Mouse (Mus musculus) ES-CJ7 (cell line): Measurements from ENCODE around the gene Pbx4.

Experiments
- DNase-seq: peaks from one replicate; pipeline ENCODE4 v3.0.0; 2011; ENCODE audit warnings: low read depth, low spot score

Pbx4 gene

GRCm38 (mm10) chr8:69899876-69900275 lies 67.6 kb downstream of the Pbx4 start:
- no peak for DNase-seq

- no peak for DNase-seq
Measured at GRCm38 (mm10) chr8:69900895-69901451, 68.7 kb downstream of the Pbx4 start.

- peak; percentile 99 for DNase-seq
Measured at GRCm38 (mm10) chr8:69901484-69902162, 69.3 kb downstream of the Pbx4 start.

GRCm38 (mm10) chr8:69902163-69903062 lies 70.1 kb downstream of the Pbx4 start, which contains the start of the genes Tssk6, Ndufa13 and Yjefn3:
TSS of gene Tssk6 (plus strand) at chr8:69902184.
TSS of gene Ndufa13 (minus strand) at chr8:69902558.
TSS of gene Yjefn3 (minus strand) at chr8:69902712.
- peak; percentile 66 for DNase-seq

- peak; percentile 100 for DNase-seq
Measured at GRCm38 (mm10) chr8:69903063-69903542, 70.8 kb downstream of the Pbx4 start.

GRCm38 (mm10) chr8:69904096-69904495 lies 71.8 kb downstream of the Pbx4 start:
- no peak for DNase-seq

GRCm38 (mm10) chr8:69906260-69906659 lies 74.0 kb downstream of the Pbx4 start:
- DNase-seq, result no peak

GRCm38 (mm10) chr8:69907106-69907505 lies 74.8 kb downstream of the Pbx4 start:
- DNase-seq, result no peak

GRCm38 (mm10) chr8:69911917-69912316 lies 79.6 kb downstream of the Pbx4 start:
- DNase-seq, result no peak

GRCm38 (mm10) chr8:69912478-69913074 lies 80.3 kb downstream of the Pbx4 start:
- DNase-seq, result no peak

GRCm38 (mm10) chr8:69914526-69914925 lies 82.2 kb downstream of the Pbx4 start:
- no peak for DNase-seq

GRCm38 (mm10) chr8:69915748-69916147 lies 83.5 kb downstream of the Pbx4 start:
- peak; percentile 69 for DNase-seq

GRCm38 (mm10) chr8:69918506-69918905 lies 86.2 kb downstream of the Pbx4 start:
- DNase-seq, result no peak

- peak; percentile 96 for DNase-seq
Measured at GRCm38 (mm10) chr8:69919010-69919409, 86.7 kb downstream of the Pbx4 start.

- peak; percentile 99 for DNase-seq
Measured at GRCm38 (mm10) chr8:69919876-69920662, 87.8 kb downstream of the Pbx4 start.

GRCm38 (mm10) chr8:69921141-69921540 lies 88.8 kb downstream of the Pbx4 start:
- no peak for DNase-seq
